Mouse (Mus musculus) hindbrain, postnatal 0 days (tissue): ENCODE results near the gene Gjd2. TPM values are rescaled to one million over a fixed set of nuclear protein-coding genes. Genes with fewer than 3 reads are reported as not detected.

Source experiments
- ATAC-seq: fragments of 200-750 bp; cut with Nextera tagmentation; 2 replicates; pipeline ENCODE4 v1.8.0; 2017; ENCODE audit warnings: mild to moderate bottlenecking, moderate TSS enrichment, moderate library complexity
- DNase-seq: peaks from one replicate; pipeline ENCODE4 v3.0.0-alpha.2; 2015; ENCODE audit warnings: low spot score
- H3K27ac ChIP-seq: fragments of 300-500 bp; sonication (generic); 2 replicates; pipeline ENCODE4 v1.5.1; 2014; ENCODE audit warnings: mild to moderate bottlenecking
- H3K27me3 ChIP-seq: fragments of 300-500 bp; sonication (generic); 2 replicates; pipeline ENCODE4 v1.6.1; 2014; ENCODE audit warnings: low read length, mixed read lengths; ENCODE audit not compliant: insufficient read depth
- H3K36me3 ChIP-seq: fragments of 300-500 bp; sonication (generic); 2 replicates; pipeline ENCODE4 v1.6.1; 2014; ENCODE audit warnings: low read length, mixed read lengths; ENCODE audit not compliant: insufficient read depth
- H3K4me1 ChIP-seq: fragments of 300-500 bp; sonication (generic); 2 replicates; pipeline ENCODE4 v1.6.1; 2014; ENCODE audit warnings: antibody characterized with exemption, low read length, mixed read lengths; ENCODE audit not compliant: insufficient read depth
- H3K4me2 ChIP-seq: fragments of 300-500 bp; sonication (generic); 2 replicates; pipeline ENCODE4 v1.6.1; 2014; ENCODE audit warnings: low read depth, mild to moderate bottlenecking, low read length, moderate library complexity, mixed read lengths
- H3K4me3 ChIP-seq: fragments of 300-500 bp; sonication (generic); 2 replicates; pipeline ENCODE4 v1.5.1; 2014; ENCODE audit warnings: low read length
- H3K9ac ChIP-seq: fragments of 300-500 bp; sonication (generic); replicated peaks from 2 replicates; pipeline ENCODE4 v1.6.1; 2014; ENCODE audit warnings: mild to moderate bottlenecking, low read length, moderate library complexity, mixed read lengths
- H3K9me3 ChIP-seq: fragments of 300-500 bp; sonication (generic); 2 replicates; pipeline ENCODE4 v1.6.1; 2016; ENCODE audit warnings: low read length, mixed read lengths
- CTCF ChIP-seq: IDR thresholded peaks from 2 replicates; pipeline ENCODE4 v1.5.1; 2016; ENCODE audit warnings: antibody characterized with exemption, control low read depth, low read depth
- WGBS: fragments of 180-500 bp; shearing (Covaris S2); extraction: QIAGEN DNeasy Blood & Tissue Kit; methylation state at CpG from one replicate; pipeline ENCODE4 v1.1.7; 2014; 5-methylcytosine and 5-hydroxymethylcytosine counted together
- polyA plus RNA-seq: library from polyadenylated mRNA; unstranded; fragments of >200 nt; fragmentation: Nextera tagmentation; extraction: Ambion mirVana; gene quantifications from 2 replicates; pipeline ENCODE4 v1.2.1, GENCODE M21; 2015
- total RNA-seq: library from RNA; depleted of rRNA; stranded (reverse); fragments of >200 nt; gene quantifications from 2 replicates; pipeline ENCODE4 v1.2.3, GENCODE M21; 2014; rRNA removed

The Gjd2 gene
- total RNA-seq (58.7 and 60.8 TPM in 2 replicates), polyA plus RNA-seq (11.9 and 12.8 TPM in 2 replicates)

DNA sequence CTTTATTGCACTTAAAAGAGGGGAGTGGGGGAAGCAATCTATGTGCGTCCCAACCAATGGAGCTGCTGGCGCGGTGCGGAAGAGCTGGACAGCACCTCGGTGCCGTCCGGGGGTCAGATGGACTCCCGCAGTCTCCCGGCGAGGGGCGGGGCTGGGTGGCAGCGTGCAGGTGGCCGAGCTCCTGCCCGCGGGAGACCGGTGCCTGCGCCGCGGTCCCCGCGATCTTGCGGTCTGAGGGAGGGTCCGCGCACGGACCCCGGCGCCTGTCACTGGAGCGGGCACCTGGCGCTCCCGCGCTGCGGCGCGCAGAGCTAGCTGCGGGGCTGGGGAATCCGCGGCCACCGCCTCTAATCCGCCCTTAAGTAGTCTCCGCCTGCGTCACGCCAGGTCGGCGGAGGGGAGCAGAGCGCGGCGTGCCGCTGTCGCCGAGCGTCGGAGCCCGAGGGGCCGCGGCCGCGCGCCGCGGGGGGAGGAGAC, at the start of gene Gjd2:
Gene Gjd2, minus strand, starts transcription at position 325 of the 477 bp plus-strand sequence.
- TF ChIP-seq CTCF, result no peak
- peak within 1 kb of the TSS; percentile 79 for H3K9ac ChIP-seq
- peak within 1 kb of the TSS; percentile 70 for H3K4me2 ChIP-seq
- H3K9me3 ChIP-seq, result no peaks in the 10 kb centered on the region
- peak; percentile 85 for ATAC-seq
- 0 out of 2 replicates have a peak, but pooled peaks cover 3% of the 10 kb centered on the region for H3K4me1 ChIP-seq
- H3K27me3 ChIP-seq, result 0 out of 2 replicates have a peak, but pooled peaks cover 5% of the 10 kb centered on the region
- H3K27ac ChIP-seq, result peak within 1 kb of the TSS; percentile 87
- WGBS, result under 1% methylated on average over 54 of the region's 60 CpGs
- peak; percentile 76 for DNase-seq
- H3K36me3 ChIP-seq, result no peaks in the 10 kb centered on the region
- H3K4me3 ChIP-seq, result peak within 1 kb of the TSS; percentile 69

DNA sequence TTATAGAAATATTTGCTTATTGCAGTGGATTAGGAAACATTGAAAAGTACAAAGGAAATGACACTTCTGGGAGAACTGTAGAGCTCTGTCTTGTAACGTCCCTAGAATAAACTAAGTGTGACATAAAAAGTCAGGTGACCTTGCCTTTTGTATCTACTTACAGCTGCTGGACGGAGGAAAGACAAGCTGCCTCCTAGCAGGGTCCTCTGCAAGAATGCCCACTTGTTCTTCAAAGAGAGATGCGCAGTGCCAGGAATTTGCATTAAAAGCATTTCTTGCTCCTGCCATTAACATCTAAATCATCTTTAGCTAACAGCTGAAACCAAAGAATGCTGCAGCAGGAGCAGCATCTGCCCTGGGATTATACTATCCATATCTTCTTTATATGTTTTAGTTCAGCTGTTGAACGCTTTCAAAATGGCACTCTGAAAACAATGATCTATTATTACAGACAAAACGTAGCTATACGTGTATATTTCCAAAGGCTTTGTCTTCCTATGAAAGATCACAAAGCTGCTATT, 46.7 kb upstream of the Gjd2 start:
- H3K4me2 ChIP-seq, result no peak overlapping the region
- no peaks in the 10 kb centered on the region for H3K9me3 ChIP-seq
- H3K27me3 ChIP-seq, result no peaks in the 10 kb centered on the region
- no peak overlapping the region for H3K4me3 ChIP-seq
- H3K36me3 ChIP-seq, result no peaks in the 10 kb centered on the region
- ATAC-seq (no peak), DNase-seq (no peak)
- H3K4me1 ChIP-seq, result no peaks in the 10 kb centered on the region
- no peak for TF ChIP-seq CTCF
- no peak overlapping the region for H3K27ac ChIP-seq
- H3K9ac ChIP-seq, result no peak overlapping the region
- WGBS, result 36% methylated on average over 6 of the region's 6 CpGs

DNA sequence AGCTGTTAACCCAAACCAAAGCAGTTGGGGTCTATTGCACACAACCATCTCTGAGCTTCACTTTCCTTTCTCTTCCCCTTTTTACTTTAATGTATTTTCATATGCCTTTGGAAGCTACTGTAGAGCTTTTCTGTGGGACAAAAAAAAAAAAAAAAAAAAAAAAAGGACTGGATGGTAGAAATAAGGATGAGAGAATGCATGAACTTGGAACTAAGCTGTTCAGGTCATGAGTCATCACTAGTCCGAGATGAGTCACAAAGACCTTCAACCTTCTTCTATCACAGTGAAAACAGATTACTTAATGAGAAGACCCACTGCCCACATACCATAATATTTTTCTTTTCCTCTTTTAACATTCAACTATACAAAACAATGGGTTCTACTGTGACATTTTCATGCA, 46.2 kb upstream of the Gjd2 start:
- no peaks in the 10 kb centered on the region for H3K9me3 ChIP-seq
- no peak overlapping the region for H3K4me3 ChIP-seq
- no peak for TF ChIP-seq CTCF
- H3K4me1 ChIP-seq, result no peaks in the 10 kb centered on the region
- no peak overlapping the region for H3K9ac ChIP-seq
- H3K36me3 ChIP-seq, result no peaks in the 10 kb centered on the region
- H3K27me3 ChIP-seq, result no peaks in the 10 kb centered on the region
- DNase-seq (no peak), ATAC-seq (no peak)
- WGBS, result 54% methylated on average over 1 of the region's 1 CpGs
- H3K27ac ChIP-seq, result no peak overlapping the region
- no peak overlapping the region for H3K4me2 ChIP-seq

DNA sequence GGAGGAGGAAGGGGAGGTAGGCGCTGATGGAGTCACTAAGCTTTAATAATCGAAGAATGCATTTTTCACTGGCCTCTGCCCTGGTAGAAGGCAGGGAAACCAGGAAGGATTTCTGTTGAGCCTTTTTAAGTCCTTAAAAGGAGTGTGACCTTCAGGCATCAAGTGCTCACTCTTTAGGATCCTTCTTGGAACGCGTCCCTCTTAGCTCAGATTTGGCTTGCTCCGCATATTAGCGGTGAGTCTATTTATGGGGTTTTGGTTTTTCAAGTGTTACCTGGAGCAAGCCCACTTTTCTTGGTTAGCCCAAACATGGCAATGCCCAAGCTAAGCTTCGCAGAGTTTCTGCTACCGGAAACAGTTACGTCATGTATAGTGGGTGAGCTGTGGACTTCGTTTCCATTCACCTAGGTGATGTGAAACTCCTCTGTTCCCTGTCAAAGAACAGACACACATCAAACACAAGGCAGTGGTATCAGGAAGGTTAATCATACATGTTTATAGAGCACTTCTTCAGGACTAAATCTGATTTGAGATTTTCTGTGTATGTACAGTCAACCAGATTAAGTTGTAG, 44.9 kb upstream of the Gjd2 start:
- no peaks in the 10 kb centered on the region for H3K27me3 ChIP-seq
- H3K36me3 ChIP-seq, result no peaks in the 10 kb centered on the region
- no peak overlapping the region for H3K4me3 ChIP-seq
- no peak for DNase-seq
- ATAC-seq, result no peak
- WGBS, result 94% methylated on average over 10 of the region's 10 CpGs
- TF ChIP-seq CTCF, result no peak
- no peaks in the 10 kb centered on the region for H3K9me3 ChIP-seq
- no peak overlapping the region for H3K4me2 ChIP-seq
- 0 out of 2 replicates have a peak overlapping the region, but pooled peaks have one; percentile 11 for H3K27ac ChIP-seq
- H3K4me1 ChIP-seq, result no peaks in the 10 kb centered on the region
- H3K9ac ChIP-seq, result no peak overlapping the region

DNA sequence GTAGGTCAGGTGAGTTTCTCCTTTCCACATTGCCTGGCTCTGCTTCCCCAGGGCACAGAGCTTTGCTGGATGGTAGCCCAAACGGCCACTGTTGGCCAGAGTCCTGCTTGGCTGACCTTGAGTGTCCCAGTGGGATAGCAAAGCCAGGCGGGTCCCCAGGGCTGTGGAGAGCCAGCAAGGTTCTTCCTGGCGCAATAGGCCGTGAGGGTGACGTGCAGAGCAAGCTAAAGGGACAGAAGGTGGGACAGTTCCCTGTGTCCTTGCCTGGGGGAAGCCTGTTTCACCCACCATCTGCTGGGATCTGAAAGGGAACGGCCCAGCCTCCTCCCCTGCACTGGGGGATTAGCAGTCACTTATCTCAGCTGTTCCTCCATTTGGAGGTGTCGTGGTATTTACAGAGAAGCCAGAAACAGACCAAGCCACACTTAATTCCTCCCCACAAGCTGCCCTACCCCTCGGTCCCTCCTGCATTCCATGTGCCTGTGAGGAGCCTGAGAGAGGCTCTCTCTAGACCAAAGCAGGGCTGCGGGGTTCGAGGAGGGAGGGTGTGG, 44.0 kb upstream of the Gjd2 start:
- no peaks in the 10 kb centered on the region for H3K36me3 ChIP-seq
- no peaks in the 10 kb centered on the region for H3K9me3 ChIP-seq
- no peak overlapping the region for H3K4me3 ChIP-seq
- no peak for TF ChIP-seq CTCF
- no peak overlapping the region for H3K9ac ChIP-seq
- ATAC-seq (peak; percentile 69), DNase-seq (peak; percentile 23)
- 0 out of 2 replicates have a peak overlapping the region, but pooled peaks have one; percentile 11 for H3K27ac ChIP-seq
- H3K4me2 ChIP-seq, result no peak overlapping the region
- no peaks in the 10 kb centered on the region for H3K4me1 ChIP-seq
- H3K27me3 ChIP-seq, result no peaks in the 10 kb centered on the region
- 28% methylated on average over 10 of the region's 10 CpGs for WGBS

DNA sequence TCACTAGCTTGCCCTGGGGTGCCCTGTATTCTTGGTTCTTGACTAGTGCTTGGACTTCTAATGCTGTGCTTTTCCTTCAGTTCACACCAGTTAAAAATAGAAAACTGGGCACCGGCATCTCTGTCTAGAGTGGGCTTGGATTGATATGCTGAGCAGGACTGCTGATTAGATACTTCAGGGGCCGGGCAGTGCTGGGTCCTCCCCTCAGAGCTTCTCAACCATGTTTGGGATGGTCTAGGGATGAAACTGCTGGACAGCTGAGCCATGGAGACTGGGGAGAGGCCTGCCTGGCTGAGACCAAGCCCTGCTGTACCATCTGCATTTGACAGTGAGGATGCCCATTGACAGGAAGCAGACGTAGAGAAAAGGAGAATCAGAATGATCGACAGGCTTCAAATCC, 40.7 kb upstream of the Gjd2 start:
- Histone ChIP-seq H3K4me1 (no peaks in the 10 kb centered on the region), H3K27me3 (no peaks in the 10 kb centered on the region), H3K36me3 (no peaks in the 10 kb centered on the region), H3K4me3 (no peak overlapping the region), H3K9me3 (no peaks in the 10 kb centered on the region), H3K27ac (no peak overlapping the region), H3K4me2 (no peak overlapping the region), H3K9ac (no peak overlapping the region)
- 93% methylated on average over 4 of the region's 4 CpGs for WGBS
- ATAC-seq (no peak), DNase-seq (no peak)
- TF ChIP-seq CTCF, result no peak
